Comparison of ENCODE assay signal across 16 mouse cellular contexts in the genomic region with DNA sequence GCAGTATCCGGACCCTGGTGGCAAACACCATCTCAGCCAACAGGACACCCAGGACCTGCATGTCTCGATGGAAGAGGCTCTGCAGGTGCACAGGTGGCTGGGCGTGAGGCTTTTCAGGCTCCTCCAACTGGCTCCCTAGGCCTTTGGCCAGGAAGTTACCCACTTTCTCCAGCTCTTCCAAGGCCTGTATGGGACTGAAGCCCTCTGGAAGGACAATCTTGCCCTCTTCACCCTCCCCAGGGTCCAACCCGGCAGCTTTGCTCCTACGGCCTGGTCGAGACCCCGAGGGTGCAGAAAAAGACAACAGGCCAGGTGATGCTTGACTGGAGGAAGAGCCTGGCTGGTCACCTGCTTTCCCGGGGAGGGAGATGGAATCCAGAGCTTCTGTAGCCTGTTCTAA. TPM values are rescaled to one million over a fixed set of nuclear protein-coding genes. Genes with fewer than 3 reads are reported as not detected.
"Had no signal": no experiment of that assay in that cellular context is flagged by ENCODE, and none has a peak within 500 bp of the region (broad histone marks: within the 10 kb centered on the region; RNA-seq: fewer than 3 reads in every experiment).

No protein-coding gene starts in this region.

- ATAC-seq: inflammation-experienced regulatory T-cells, adult 6 months had no signal

- H3K27ac ChIP-seq: layer of hippocampus, adult 2 months; limb, embryonic 13.5 days; neural tube, embryonic 15.5 days; stomach, embryonic 15.5 days had no signal

- H3K9ac ChIP-seq: neural tube, embryonic 15.5 days; stomach, embryonic 15.5 days had no signal

- DNase-seq: kidney, adult 18-20 months; kidney, postnatal 10 days; kidney, postnatal 4 days; left cerebral cortex, postnatal 4 days; lung, adult 18-20 months; retina, postnatal 1 day; thymus, postnatal 36 days had no signal

- H3K4me2 ChIP-seq: limb, embryonic 13.5 days; midbrain, embryonic 11.5 days; stomach, embryonic 15.5 days had no signal

- H3K27me3 ChIP-seq: neural tube, embryonic 15.5 days; stomach, embryonic 15.5 days had no signal

- H3K4me3 ChIP-seq: layer of hippocampus, adult 2 months; limb, embryonic 13.5 days; neural tube, embryonic 15.5 days; stomach, embryonic 15.5 days had no signal

- H3K9me3 ChIP-seq: limb, embryonic 13.5 days; neural tube, embryonic 15.5 days; stomach, embryonic 15.5 days had no signal

RNA-seq across cellular contexts. Expression of a gene that starts 12.7 kb away (rescaled TPM):
- total RNA-seq: left cerebral cortex, postnatal 10 days; midbrain, postnatal 0 days had no signal
- polyA plus RNA-seq: inflammation-experienced regulatory T-cells, adult 6 months; midbrain, embryonic 11.5 days; midbrain, postnatal 0 days; thymus, postnatal 0 days had no signal
